Mouse (Mus musculus) small intestine, adult 2 months (tissue): Measurements from ENCODE around the gene 2010111I01Rik.

Experiments used
- CTCF ChIP-seq: fragments of 200-500 bp; IDR thresholded peaks from 2 replicates; pipeline ENCODE4 v1.5.1; 2012; ENCODE audit warnings: low read depth, mild to moderate bottlenecking, control low read depth, inconsistent platforms, low read length, moderate library complexity, mixed read lengths; ENCODE audit not compliant: insufficient replicate concordance, insufficient read length; ENCODE audit errors: extremely low read depth
- POLR2A ChIP-seq: fragments of 200-500 bp; IDR thresholded peaks from 2 replicates; pipeline ENCODE4 v1.6.1; 2012; ENCODE audit warnings: low read depth, mild to moderate bottlenecking, control low read depth, inconsistent platforms, low read length, moderate library complexity

DNA sequence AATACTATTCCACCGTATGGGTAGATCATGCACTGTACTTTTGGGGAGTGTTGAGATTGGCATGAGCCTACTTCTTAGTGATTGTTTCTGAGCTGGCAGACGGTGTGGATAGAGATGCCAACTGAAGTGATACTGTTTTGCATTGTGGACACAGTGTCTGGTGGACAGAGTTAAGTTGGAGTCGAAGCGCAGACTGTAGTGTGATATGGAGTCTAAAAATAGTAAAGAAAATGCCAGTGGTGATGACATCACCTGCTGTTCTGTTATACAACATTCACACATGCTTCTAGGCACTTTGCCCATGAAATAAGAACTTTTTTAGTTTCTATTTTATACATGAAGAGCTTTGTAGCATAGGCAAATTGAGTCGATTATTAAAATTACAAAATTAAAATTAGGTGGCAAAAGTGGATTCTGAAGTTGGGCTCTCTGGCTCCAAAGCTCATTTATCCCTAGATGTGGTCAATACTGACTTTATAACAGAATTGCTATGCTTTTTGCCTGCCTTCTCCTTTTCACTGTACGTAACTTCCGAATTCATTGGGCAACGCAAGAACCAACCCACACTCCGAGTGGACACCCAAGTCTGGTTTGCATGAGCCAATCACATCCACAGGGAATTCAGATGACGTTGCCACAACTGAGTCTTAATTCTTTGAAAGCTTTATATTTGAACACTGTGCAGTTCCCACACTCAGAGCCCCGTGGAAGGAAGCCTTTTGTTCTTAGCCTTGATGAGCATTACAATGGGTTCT, 6.0 kb downstream of the 2010111I01Rik start:
- TF ChIP-seq CTCF (no peak), POLR2A (no peak)
